Mouse (Mus musculus) Patski (cell line): ENCODE results near the gene Atg4c. TPM values are rescaled to one million over a fixed set of nuclear protein-coding genes. Genes with fewer than 3 reads are reported as not detected.

Experiments used
- ATAC-seq: fragments of 100-300 bp; one replicate; pipeline ENCODE4 v1.8.0; 2021
- CTCF ChIA-PET: fragments of 350-600 bp; sonication (Branson Sonifier 250); formaldehyde crosslinking; loops from one replicate; lab custom pipeline; 2022; ENCODE audit warnings: inconsistent platforms; lab: Charles Lee
- POLR2A ChIA-PET: fragments of 350-600 bp; sonication (Branson Sonifier 250); formaldehyde crosslinking; loops from one replicate; lab custom pipeline; 2022; ENCODE audit warnings: antibody characterized with exemption, inconsistent platforms; lab: Charles Lee
- DNase-seq: peaks from one replicate; pipeline ENCODE4 v3.0.0-alpha.2; 2011; ENCODE audit warnings: low read depth, low spot score
- H3K27me3 ChIP-seq: fragments of 371-371 bp; one replicate; pipeline ENCODE4 v1.5.1; 2021
- CTCF ChIP-seq: fragments of 100-300 bp; IDR thresholded peaks from one replicate; pipeline ENCODE4 v1.5.1; 2021
- in situ Hi-C: fragments of 300-500 bp; cut with MboI; formaldehyde crosslinking; loops from 3 replicates; pipeline ENCODE4 v1.11.1; 2018; ENCODE audit warnings: low pct_unique_long_range_greater_than_20kb, mixed read lengths
- polyA plus RNA-seq: library from polyadenylated mRNA; unstranded; gene quantifications from one replicate; pipeline ENCODE4 v1.2.3, GENCODE M21; 2021

Atg4c gene
- polyA plus RNA-seq, 1 experiment from 2014 or later = 10.9 TPM

DNA sequence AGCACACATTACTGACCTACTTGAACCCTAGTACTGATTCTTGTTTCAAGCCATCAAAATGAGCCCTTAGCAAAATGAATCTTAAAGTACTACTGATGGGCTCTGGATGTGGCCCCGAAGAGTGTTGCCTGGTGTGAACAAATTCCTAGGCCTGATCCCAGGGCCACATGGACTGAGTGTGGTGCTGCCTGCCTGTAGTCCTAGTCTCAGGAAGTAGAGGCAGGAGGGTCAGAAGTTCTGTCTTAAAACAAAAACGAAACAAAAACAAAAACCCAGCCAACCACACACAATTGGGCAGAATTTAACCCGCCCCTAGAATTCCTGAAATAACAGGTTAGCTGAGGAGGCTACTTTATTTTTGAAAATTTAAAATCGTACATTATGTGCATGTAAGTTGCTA, 8.4 kb upstream of the Atg4c start:
- ChIA-PET CTCF (no interaction called here), POLR2A (no interaction called here)
- no peaks in the 10 kb centered on the region for H3K27me3 ChIP-seq
- in situ Hi-C loops = loop anchor here (10.0 to 25.0 kb wide), 2 partner anchors 231 to 448 kb away; partner anchors contain the start of gene L1td1
- no peak for TF ChIP-seq CTCF
- ATAC-seq = no peak
- DNase-seq = no peak

GRCm38 (mm10) chr4:99186412-99187125, 7.2 kb upstream of the Atg4c start:
- ChIA-PET CTCF (no interaction called here), POLR2A (no interaction called here)
- ATAC-seq (no peak), DNase-seq (no peak)
- no peak for TF ChIP-seq CTCF
- no peaks in the 10 kb centered on the region for H3K27me3 ChIP-seq
- in situ Hi-C loops = loop anchor here (10.0 to 25.0 kb wide), 2 partner anchors 232 to 449 kb away; partner anchors contain the start of gene L1td1

DNA sequence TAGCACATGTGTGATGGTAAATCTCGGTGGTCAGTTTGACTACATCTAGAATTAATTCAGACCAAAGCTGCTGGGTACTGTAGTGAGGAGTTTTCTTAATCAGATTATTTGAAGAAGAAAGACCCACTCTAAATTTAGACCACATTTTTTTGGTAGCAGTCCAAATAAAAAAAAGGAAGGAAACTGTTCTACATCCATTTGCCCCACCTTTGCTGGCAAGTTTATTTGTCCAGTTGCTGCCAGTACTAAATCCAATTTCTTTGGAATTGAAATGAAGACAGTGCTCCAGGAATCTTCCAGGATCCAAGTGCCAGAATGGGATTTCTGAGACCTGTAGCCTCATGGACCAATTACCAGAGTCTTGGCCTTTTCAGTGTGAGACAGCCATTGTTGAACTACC, 1.1 kb upstream of the Atg4c start:
- in situ Hi-C loops = loop anchor here (25.0 kb wide), 1 partner anchor 455 kb away; the partner anchor contains the start of gene L1td1
- ChIA-PET POLR2A (no interaction called here), CTCF (no interaction called here)
- DNase-seq = no peak
- no peaks in the 10 kb centered on the region for H3K27me3 ChIP-seq
- no peak for TF ChIP-seq CTCF
- no peak for ATAC-seq

GRCm38 (mm10) chr4:99193214-99193613, 520 bp upstream of the Atg4c start:
- DNase-seq = no peak
- TF ChIP-seq CTCF = no peak
- POLR2A ChIA-PET = no interaction called here
- in situ Hi-C loops = loop anchor here (25.0 kb wide), 1 partner anchor 456 kb away; the partner anchor contains the start of gene L1td1
- ATAC-seq = no peak
- no peaks in the 10 kb centered on the region for H3K27me3 ChIP-seq
- CTCF ChIA-PET = no interaction called here

DNA sequence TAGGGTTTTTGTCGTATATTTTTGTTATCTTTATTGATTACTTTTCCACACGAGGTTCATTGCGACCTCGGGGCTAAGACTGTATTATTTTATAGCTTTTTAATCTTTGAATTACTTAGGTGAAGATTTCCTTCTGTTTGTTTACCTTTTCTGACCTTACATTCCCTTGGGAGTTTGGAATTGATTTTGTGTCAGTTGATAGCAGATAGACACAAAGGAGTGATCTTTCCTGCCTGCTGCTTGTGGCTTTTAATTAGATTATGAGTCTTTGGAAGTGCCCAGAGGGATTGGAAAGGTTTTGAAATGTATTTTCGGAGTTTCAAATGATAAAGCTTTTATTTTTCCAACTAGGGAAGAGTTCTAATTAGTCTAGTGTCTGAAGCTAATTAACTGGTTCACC, 1.1 kb downstream of the Atg4c start:
- no peak for TF ChIP-seq CTCF
- ATAC-seq (no peak), DNase-seq (no peak)
- ChIA-PET POLR2A (no interaction called here), CTCF (no interaction called here)
- in situ Hi-C loops = loop anchor here (25.0 kb wide), 1 partner anchor 458 kb away; the partner anchor contains the start of gene L1td1
- no peaks in the 10 kb centered on the region for H3K27me3 ChIP-seq

DNA sequence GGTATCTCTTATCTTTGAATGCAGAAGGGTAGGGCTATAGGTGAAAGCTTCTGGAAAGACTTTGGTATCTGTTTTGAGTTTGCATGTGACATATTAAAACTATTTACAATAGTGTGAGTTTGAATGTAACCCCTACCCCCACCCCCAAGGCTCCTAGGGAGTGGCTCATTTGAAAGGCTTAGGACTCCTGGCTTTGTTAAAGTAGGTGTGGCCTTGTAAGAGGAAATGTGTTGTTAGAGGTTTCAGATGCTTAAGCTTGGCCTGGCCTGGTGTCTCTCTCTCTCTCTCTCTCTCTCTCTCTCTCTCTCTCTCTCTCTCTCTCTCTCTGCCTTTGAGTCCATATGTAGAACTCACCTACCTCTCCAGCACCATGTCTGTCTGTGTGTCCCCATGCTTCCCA, 5.0 kb downstream of the Atg4c start:
- in situ Hi-C loops = loop anchor here (25.0 kb wide), 1 partner anchor 461 kb away; the partner anchor contains the start of gene L1td1

GRCm38 (mm10) chr4:99199757-99200251, 6.1 kb downstream of the Atg4c start:
- POLR2A ChIA-PET = no interaction called here
- ATAC-seq = peak; percentile 88
- in situ Hi-C loops = loop anchor here (25.0 kb wide), 1 partner anchor 463 kb away; the partner anchor contains the start of gene L1td1
- DNase-seq = no peak
- TF ChIP-seq CTCF = no peak
- no peaks in the 10 kb centered on the region for H3K27me3 ChIP-seq
- CTCF ChIA-PET = no interaction called here

More for the DNA sequence above, 5.0 kb downstream of the Atg4c start:
- DNase-seq = no peak
- CTCF ChIA-PET = interaction anchor here (1.1 kb wide), 1 partner anchor 13 kb away, joined by 3 read pairs; no protein-coding TSS in a partner anchor
- TF ChIP-seq CTCF = no peak
- no peaks in the 10 kb centered on the region for H3K27me3 ChIP-seq
- POLR2A ChIA-PET = interaction anchor here (0.6 kb wide), 1 partner anchor 266 kb away, joined by 4 read pairs; no protein-coding TSS in a partner anchor
- ATAC-seq = no peak

GRCm38 (mm10) chr4:99200383-99201136, 6.8 kb downstream of the Atg4c start:
- POLR2A ChIA-PET = no interaction called here
- CTCF ChIA-PET = no interaction called here
- DNase-seq = no peak
- H3K27me3 ChIP-seq = no peaks in the 10 kb centered on the region
- no peak for ATAC-seq
- in situ Hi-C loops = no loop called here
- TF ChIP-seq CTCF = no peak

DNA sequence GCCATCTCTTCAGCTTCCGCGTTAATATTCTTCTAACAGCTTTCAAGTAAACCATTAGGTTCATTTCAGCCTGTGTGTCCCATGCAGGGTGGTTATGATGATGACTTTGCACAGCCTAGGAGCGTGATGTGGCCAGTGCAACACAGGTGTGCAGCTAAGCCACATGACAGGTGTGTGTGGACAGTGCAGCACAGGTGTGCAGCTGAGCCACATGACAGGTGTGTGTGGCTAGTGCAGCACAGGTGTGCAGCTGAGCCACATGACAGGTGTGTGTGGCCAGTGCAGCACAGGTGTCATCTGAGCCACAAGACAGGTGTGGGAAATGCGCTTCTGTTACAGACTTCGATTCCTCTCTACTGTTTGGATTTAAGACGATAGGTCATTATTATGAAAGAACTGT, 12.0 kb downstream of the Atg4c start:
- ATAC-seq = no peak
- in situ Hi-C loops = no loop called here
- no peak for DNase-seq
- no peaks in the 10 kb centered on the region for H3K27me3 ChIP-seq
- POLR2A ChIA-PET = no interaction called here
- CTCF ChIA-PET = no interaction called here
- no peak for TF ChIP-seq CTCF

- ChIA-PET CTCF (no interaction called here), POLR2A (no interaction called here)
- DNase-seq (no peak), ATAC-seq (no peak)
- H3K27me3 ChIP-seq = no peaks in the 10 kb centered on the region
- TF ChIP-seq CTCF = no peak
- in situ Hi-C loops = no loop called here
These were observed 12.6 kb downstream of the Atg4c start for GRCm38 (mm10) chr4:99206356-99206755.
